Mouse (Mus musculus): ENCODE data around the gene Slco1a1. TPM values are rescaled to one million over a fixed set of nuclear protein-coding genes. Genes with fewer than 3 reads are reported as not detected.
"Not testable (repeated sequence)": the region's sequence is repeated elsewhere in the genome, so short reads cannot be mapped to it uniquely, and the experiment has no call there.

Gene Slco1a1
- polyA plus RNA-seq, 1 experiment from 2014 or later = not detected

DNA sequence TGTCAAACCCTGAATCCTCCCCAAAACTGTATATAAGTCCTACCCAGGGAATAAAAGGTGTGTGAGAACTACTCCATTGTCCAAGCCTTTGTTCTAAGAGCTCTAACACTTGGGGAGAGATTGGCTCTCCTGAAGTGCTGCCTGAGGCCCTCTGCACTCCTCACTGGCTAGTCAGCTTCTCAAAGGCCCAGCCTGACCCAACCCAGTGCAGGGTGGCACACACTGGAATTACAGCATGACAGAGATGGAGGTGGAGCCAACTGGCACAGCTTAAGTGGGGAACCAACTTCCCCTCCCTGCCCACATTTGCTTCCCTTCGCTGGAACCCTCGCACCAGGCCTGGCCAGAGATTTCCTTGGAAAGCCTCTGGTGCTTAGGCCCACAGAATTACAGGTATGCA lies 48.6 kb downstream of the Slco1a1 start:
- ATAC-seq = no peak
- Histone ChIP-seq H3K36me3 (ENCODE audit: control insufficient read depth, insufficient read depth) (no peaks in the 10 kb centered on the region), H3K4me2 (replicated peaks; ENCODE audit: low read depth) (no peak overlapping the region), H3K9ac (ENCODE audit: low read depth, low read length) (no peak overlapping the region), H3K27ac (ENCODE audit: low read depth, low read length) (no peak overlapping the region), H3K4me3 (ENCODE audit: low read depth, low read length) (no peak overlapping the region), H3K4me1 (replicated peaks; ENCODE audit: control insufficient read depth, insufficient read depth, low read length) (no peaks in the 10 kb centered on the region), H3K27me3 (replicated peaks; ENCODE audit: control insufficient read depth, insufficient read depth, low read length) (no peaks in the 10 kb centered on the region), H3K9me3 (ENCODE audit: control insufficient read depth) (no peaks in the 10 kb centered on the region)
- TF ChIP-seq CTCF (IDR thresholded peaks at IDR 0.05; ENCODE audit: low read depth) = no peak
- WGBS = 79% methylated on average over 2 of the region's 2 CpGs

DNA sequence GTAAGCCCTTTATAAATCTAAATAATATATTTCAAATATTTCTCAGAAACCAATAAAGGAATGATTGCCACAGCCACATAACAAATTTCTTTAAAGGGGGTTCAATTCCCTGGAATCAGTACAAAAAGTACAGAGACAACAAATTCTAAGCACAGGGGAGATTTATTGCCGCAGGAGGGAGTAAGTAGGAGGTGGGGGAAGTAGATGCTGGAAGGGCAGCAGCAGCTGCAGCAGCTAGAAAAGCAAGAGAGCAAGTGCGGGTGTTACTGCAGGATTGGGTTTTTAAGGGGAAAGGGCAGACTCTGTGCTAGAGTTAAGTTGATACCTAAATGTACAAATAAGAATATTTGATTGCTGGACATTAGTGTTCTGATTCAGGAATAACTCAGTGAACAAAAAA lies 57.0 kb downstream of the Slco1a1 start:
- Histone ChIP-seq H3K4me2 (replicated peaks; ENCODE audit: low read depth) (no peak overlapping the region), H3K4me3 (ENCODE audit: low read depth, low read length) (no peak overlapping the region), H3K36me3 (ENCODE audit: control insufficient read depth, insufficient read depth) (no peaks in the 10 kb centered on the region), H3K4me1 (replicated peaks; ENCODE audit: control insufficient read depth, insufficient read depth, low read length) (no peaks in the 10 kb centered on the region), H3K27me3 (replicated peaks; ENCODE audit: control insufficient read depth, insufficient read depth, low read length) (no peaks in the 10 kb centered on the region), H3K27ac (ENCODE audit: low read depth, low read length) (no peak overlapping the region), H3K9ac (ENCODE audit: low read depth, low read length) (no peak overlapping the region), H3K9me3 (ENCODE audit: control insufficient read depth) (no peaks in the 10 kb centered on the region)
- 30% methylated on average over 2 of the region's 2 CpGs for WGBS
- ATAC-seq = no peak
- no peak for TF ChIP-seq CTCF (IDR thresholded peaks at IDR 0.05; ENCODE audit: low read depth)

DNA sequence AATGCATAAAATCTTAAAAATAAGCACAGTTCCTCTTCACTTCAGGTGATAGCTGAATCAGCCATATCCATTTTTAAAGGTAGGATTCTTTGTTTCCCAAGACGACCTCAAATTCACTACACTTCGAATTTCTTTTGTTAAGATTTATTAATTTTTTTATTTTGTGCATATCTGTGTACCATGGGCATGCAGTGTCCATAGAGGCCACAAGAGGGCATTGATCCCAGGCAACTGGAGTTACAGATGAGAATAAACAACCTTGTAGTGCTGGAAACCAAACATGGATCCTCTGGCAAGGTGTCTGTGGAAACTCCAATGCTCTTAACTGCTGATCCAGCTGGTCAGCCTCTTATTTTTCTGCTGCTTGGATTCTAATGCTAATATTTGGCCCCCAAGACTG lies 58.5 kb downstream of the Slco1a1 start:
- Histone ChIP-seq H3K4me1 (replicated peaks; ENCODE audit: control insufficient read depth, insufficient read depth, low read length) (no peaks in the 10 kb centered on the region), H3K9me3 (ENCODE audit: control insufficient read depth) (no peaks in the 10 kb centered on the region), H3K4me3 (ENCODE audit: low read depth, low read length) (no peak overlapping the region), H3K9ac (ENCODE audit: low read depth, low read length) (no peak overlapping the region), H3K27ac (ENCODE audit: low read depth, low read length) (no peak overlapping the region), H3K4me2 (replicated peaks; ENCODE audit: low read depth) (no peak overlapping the region), H3K36me3 (ENCODE audit: control insufficient read depth, insufficient read depth) (no peaks in the 10 kb centered on the region), H3K27me3 (replicated peaks; ENCODE audit: control insufficient read depth, insufficient read depth, low read length) (no peaks in the 10 kb centered on the region)
- no peak for ATAC-seq
- 55% methylated on average over 2 of the region's 2 CpGs for WGBS
- TF ChIP-seq CTCF (IDR thresholded peaks at IDR 0.05; ENCODE audit: low read depth) = peak; percentile 43

DNA sequence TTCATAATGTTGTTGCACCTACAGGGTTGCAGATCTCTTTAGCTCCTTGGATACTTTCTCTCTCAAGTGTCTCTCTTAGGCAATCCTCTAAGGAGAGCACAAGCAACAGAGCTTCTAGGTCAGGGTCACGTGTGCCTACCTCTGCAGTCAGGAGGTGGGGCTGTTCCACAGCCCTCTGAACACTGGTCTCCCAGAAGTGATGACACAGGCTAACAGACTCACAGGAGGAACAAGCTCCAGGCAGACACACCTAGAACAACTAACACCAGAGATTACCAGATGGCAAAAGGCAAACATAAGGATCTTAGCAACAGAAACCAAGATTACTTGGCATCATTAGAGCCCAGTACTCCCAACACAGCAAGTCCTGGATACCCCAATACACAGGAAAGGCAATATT lies 64.2 kb downstream of the Slco1a1 start:
- no peak overlapping the region for H3K27ac ChIP-seq (ENCODE audit: low read depth, low read length)
- ATAC-seq = no peak
- H3K9me3 ChIP-seq (ENCODE audit: control insufficient read depth) = no peaks in the 10 kb centered on the region
- WGBS = 26% methylated on average over 1 of the region's 1 CpGs
- H3K27me3 ChIP-seq (replicated peaks; ENCODE audit: control insufficient read depth, insufficient read depth, low read length) = no peaks in the 10 kb centered on the region
- H3K4me2 ChIP-seq (replicated peaks; ENCODE audit: low read depth) = no peak overlapping the region
- no peak overlapping the region for H3K4me3 ChIP-seq (ENCODE audit: low read depth, low read length)
- no peak overlapping the region for H3K9ac ChIP-seq (ENCODE audit: low read depth, low read length)
- no peak for TF ChIP-seq CTCF (IDR thresholded peaks at IDR 0.05; ENCODE audit: low read depth)
- no peaks in the 10 kb centered on the region for H3K36me3 ChIP-seq (ENCODE audit: control insufficient read depth, insufficient read depth)
- no peaks in the 10 kb centered on the region for H3K4me1 ChIP-seq (replicated peaks; ENCODE audit: control insufficient read depth, insufficient read depth, low read length)

DNA sequence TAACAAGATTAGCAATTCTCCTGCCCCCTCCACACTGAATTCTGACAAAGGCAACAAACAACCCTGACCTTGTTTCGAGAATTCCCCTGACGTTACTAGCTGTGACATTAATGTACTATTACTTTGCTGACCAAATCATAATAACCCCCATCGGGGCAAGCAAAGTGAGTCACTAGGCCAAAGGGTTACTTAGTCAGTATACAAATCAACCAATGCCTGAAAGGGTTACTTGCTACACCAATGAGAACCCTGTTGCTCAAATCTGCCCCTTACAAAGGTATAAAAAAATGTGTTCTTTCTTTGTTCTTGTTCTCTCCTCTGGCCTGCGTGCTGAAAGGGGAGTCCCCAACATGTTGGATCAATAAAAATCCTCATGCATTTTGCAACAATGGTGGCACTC lies 71.0 kb downstream of the Slco1a1 start:
- not testable (repeated sequence) for ATAC-seq

DNA sequence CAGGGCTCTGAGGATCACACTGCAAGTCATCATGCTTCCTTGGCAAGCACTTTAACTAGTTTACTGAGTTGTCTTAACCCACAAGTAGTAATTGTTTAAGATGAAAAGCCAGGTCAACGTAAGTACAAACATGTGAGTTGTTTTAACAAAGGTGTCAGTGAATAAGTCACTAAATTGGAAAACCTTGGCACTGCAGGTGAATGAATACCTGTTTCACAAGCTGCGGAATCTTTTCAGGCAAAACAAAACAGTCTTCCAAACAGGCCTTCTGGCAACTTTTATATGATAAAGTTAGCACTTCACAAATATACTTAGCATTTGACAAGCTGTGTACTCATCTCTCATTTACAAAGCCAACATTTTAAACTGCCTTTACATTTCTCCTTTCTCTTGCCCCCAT lies 75.1 kb downstream of the Slco1a1 start:
- no peak overlapping the region for H3K4me3 ChIP-seq (ENCODE audit: low read depth, low read length)
- WGBS = 42% methylated on average over 2 of the region's 2 CpGs
- no peaks in the 10 kb centered on the region for H3K36me3 ChIP-seq (ENCODE audit: control insufficient read depth, insufficient read depth)
- H3K27me3 ChIP-seq (replicated peaks; ENCODE audit: control insufficient read depth, insufficient read depth, low read length) = no peaks in the 10 kb centered on the region
- TF ChIP-seq CTCF (IDR thresholded peaks at IDR 0.05; ENCODE audit: low read depth) = no peak
- ATAC-seq = no peak
- H3K27ac ChIP-seq (ENCODE audit: low read depth, low read length) = no peak overlapping the region
- no peak overlapping the region for H3K9ac ChIP-seq (ENCODE audit: low read depth, low read length)
- no peaks in the 10 kb centered on the region for H3K9me3 ChIP-seq (ENCODE audit: control insufficient read depth)
- no peaks in the 10 kb centered on the region for H3K4me1 ChIP-seq (replicated peaks; ENCODE audit: control insufficient read depth, insufficient read depth, low read length)
- H3K4me2 ChIP-seq (replicated peaks; ENCODE audit: low read depth) = no peak overlapping the region

More for the DNA sequence above, 71.0 kb downstream of the Slco1a1 start:
- H3K9me3 ChIP-seq (ENCODE audit: control insufficient read depth); H3K27ac ChIP-seq (ENCODE audit: low read depth, low read length); H3K4me2 ChIP-seq (replicated peaks; ENCODE audit: low read depth); H3K27me3 ChIP-seq (replicated peaks; ENCODE audit: control insufficient read depth, insufficient read depth, low read length); H3K36me3 ChIP-seq (ENCODE audit: control insufficient read depth, insufficient read depth); H3K4me1 ChIP-seq (replicated peaks; ENCODE audit: control insufficient read depth, insufficient read depth, low read length); H3K4me3 ChIP-seq (ENCODE audit: low read depth, low read length); H3K9ac ChIP-seq (ENCODE audit: low read depth, low read length): not testable (repeated sequence)
- WGBS = 78% methylated on average over 4 of the region's 4 CpGs

DNA sequence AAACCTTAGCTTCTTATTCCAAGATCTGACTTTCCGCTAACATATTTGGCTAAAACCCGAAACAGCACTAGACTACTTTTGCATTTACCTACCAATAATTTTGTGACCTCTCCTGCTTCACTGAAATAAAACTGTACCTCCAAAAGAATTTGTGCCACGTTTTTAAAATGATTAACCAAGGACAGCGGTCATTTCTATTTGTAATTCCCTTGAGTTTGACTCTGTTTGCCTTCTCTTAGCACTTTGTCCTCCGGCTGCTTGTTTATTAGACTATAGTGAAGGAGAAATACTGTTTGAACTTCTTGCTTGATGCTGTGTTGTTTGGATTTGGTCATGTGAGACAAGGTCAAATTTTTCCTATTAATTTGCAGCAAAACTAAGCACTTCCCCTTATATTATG lies 78.0 kb downstream of the Slco1a1 start:
- Histone ChIP-seq H3K4me3 (ENCODE audit: low read depth, low read length) (no peak overlapping the region), H3K9me3 (ENCODE audit: control insufficient read depth) (no peaks in the 10 kb centered on the region), H3K27ac (ENCODE audit: low read depth, low read length) (no peak overlapping the region), H3K4me2 (replicated peaks; ENCODE audit: low read depth) (no peak overlapping the region), H3K4me1 (replicated peaks; ENCODE audit: control insufficient read depth, insufficient read depth, low read length) (no peaks in the 10 kb centered on the region), H3K36me3 (ENCODE audit: control insufficient read depth, insufficient read depth) (no peaks in the 10 kb centered on the region), H3K27me3 (replicated peaks; ENCODE audit: control insufficient read depth, insufficient read depth, low read length) (no peaks in the 10 kb centered on the region), H3K9ac (ENCODE audit: low read depth, low read length) (no peak overlapping the region)
- no peak for TF ChIP-seq CTCF (IDR thresholded peaks at IDR 0.05; ENCODE audit: low read depth)
- 68% methylated on average over 5 of the region's 5 CpGs for WGBS
- no peak for ATAC-seq

All from intestine, postnatal 0 days (tissue).